ENCODE assay signal across 9 mouse cellular contexts in genomic region chr15:99527629-99528353, GRCm38 (mm10). TPM values are rescaled to one million over a fixed set of nuclear protein-coding genes. Genes with fewer than 3 reads are reported as not detected.
DNase-seq lines count a peak whose midpoint lies in the region.
"Had no signal": no experiment of that assay in that cellular context is flagged by ENCODE, and none has a peak within 500 bp of the region (broad histone marks: within the 10 kb centered on the region; RNA-seq: fewer than 3 reads in every experiment).

TSS of gene Faim2 (minus strand) at chr15:99528165.

- DNase-seq in adrenal gland, adult 2 months, result no peak
- DNase-seq in cerebellum, adult 9-10 months, result peak; percentile 93
- DNase-seq in frontal cortex, adult 2 months (ENCODE audit: extremely low spot score in 1 of 2, low spot score in 1 of 2), result peak; percentile 60 to 79
- DNase-seq in left cerebral cortex, adult 8-10 months (ENCODE audit: low spot score in 2 of 2), result peak; percentile 63 to 85
- DNase-seq in retina, postnatal 1 day, result peak; percentile 85
- DNase-seq in spleen, postnatal 14 days (ENCODE audit: low spot score in 2 of 2), result no peak
- DNase-seq in ovary, postnatal 10 days (ENCODE audit: low spot score), result no peak
- DNase-seq in heart, embryonic 10.5 days (ENCODE audit: low spot score), result no peak

- H3K27me3 ChIP-seq in heart, embryonic 10.5 days (ENCODE audit: insufficient read depth, poor library complexity, severe bottlenecking), result peaks cover 100% of the 10 kb centered on the region

- H3K27ac ChIP-seq in heart, embryonic 10.5 days, result no peak within 1 kb of the TSS

- H3K36me3 ChIP-seq in heart, embryonic 10.5 days, result no peaks in the 10 kb centered on the region; the same call in 1 of the 2 replicates

- H3K4me1 ChIP-seq in heart, embryonic 10.5 days, result peaks cover 13% of the 10 kb centered on the region; the same call in 1 of the 2 replicates

- H3K4me3 ChIP-seq in heart, embryonic 10.5 days, result no peak within 1 kb of the TSS

- H3K9me3 ChIP-seq in heart, embryonic 10.5 days, result no peaks in the 10 kb centered on the region

- 21% methylated on average over 25 of the region's 27 CpGs for WGBS in heart, embryonic 10.5 days

RNA-seq across cellular contexts. Expression of gene Faim2, which starts in this region (rescaled TPM):
- total RNA-seq in adrenal gland, adult 2 months (2021), result 10 to 100 TPM; 32.2 to 33.3 TPM
- 8.8 and 14.3 TPM in 2 replicates for polyA plus RNA-seq in adrenal gland, adult 2 months (2012; rRNA removed)
- 161 and 168 TPM in 2 replicates for polyA plus RNA-seq in frontal cortex, adult 2 months (2012; rRNA removed)
- 100 to 1,000 TPM; 421 to 457 (median 452) TPM for total RNA-seq in left cerebral cortex, adult 8-10 months (2022)
- polyA plus RNA-seq in heart, embryonic 10.5 days (2016; fragmentation: Nextera tagmentation; extraction: Ambion mirVana), result 0.59 and 0.68 TPM in 2 replicates
- polyA plus RNA-seq: liver, adult 2 months had no signal

Comparison
In these comparisons a context has a peak if more than half of its experiments do, and no peak if none do; other contexts are left out.
1. RNA of gene Faim2 (total RNA-seq): 421 to 457 TPM in left cerebral cortex, adult 8-10 months; 32.2 to 33.3 TPM in adrenal gland, adult 2 months; every median in the first group is over 10 times any median in the second.
2. RNA of gene Faim2 (polyA plus RNA-seq): 161 to 168 TPM in frontal cortex, adult 2 months; 8.8 to 14.3 TPM in adrenal gland, adult 2 months and 0.59 to 0.68 TPM in heart, embryonic 10.5 days; every median in the first group is over 10 times any median in the second.
3. DNase-seq: peak in cerebellum, adult 9-10 months (single experiment), frontal cortex, adult 2 months (2 of 2), left cerebral cortex, adult 8-10 months (2 of 2) and retina, postnatal 1 day (single experiment); none in adrenal gland, adult 2 months (single experiment), spleen, postnatal 14 days (0 of 2), ovary, postnatal 10 days (single experiment) and heart, embryonic 10.5 days (single experiment).